Mouse (Mus musculus) mature B cell (primary cell): ENCODE measurements around the gene Arrdc2.

Source experiments
- in situ Hi-C: fragments of 300-500 bp; cut with MboI; formaldehyde crosslinking; loops from 2 replicates; pipeline ENCODE4 v1.14.3; 2019

The Arrdc2 gene

GRCm38 (mm10) chr8:70789046-70789445 is 50.5 kb downstream of the Arrdc2 start:
- in situ Hi-C loops, result no loop called here

GRCm38 (mm10) chr8:70787941-70788667 is 51.4 kb downstream of the Arrdc2 start:
- in situ Hi-C loops, result no loop called here

- in situ Hi-C loops, result no loop called here
Measured at GRCm38 (mm10) chr8:70787051-70787445, 52.5 kb downstream of the Arrdc2 start.

GRCm38 (mm10) chr8:70786291-70787050 is 53.0 kb downstream of the Arrdc2 start:
- in situ Hi-C loops, result no loop called here
